Mouse (Mus musculus) adrenal gland, postnatal 36 days (tissue): ENCODE measurements at regions not wholly inside any gene's neighbourhood (a gene's known extent, or its start where the extent isn't known, plus 50 kb on each side); places are given as distances from the start of the nearest gene placed in this dataset.

Source experiments
- microRNA-seq: library from miRNA; unstranded; fragments of <30 nt; microRNA quantifications from one replicate; pipeline ENCODE4 v1.2.0, GENCODE M21; 2021

Small RNA genes lying in the stretch of these regions (microRNA-seq; reads per million reads assigned to microRNA genes)
- 860 reads per million, percentile 77 among the genes with 10 or more reads in this experiment for gene Mir221
- 175 reads per million, percentile 57 among the genes with 10 or more reads in this experiment for gene Mir222
